Mouse (Mus musculus): Measurements from ENCODE around the gene Cd160.

Cd160 gene

GRCm38 (mm10) chr3:96828308-96828864 is 765 bp downstream of the Cd160 start:
- DNase-seq (ENCODE audit: low read depth, low spot score), result no peak

- no peak for DNase-seq (ENCODE audit: low read depth, low spot score)
These were observed 3.9 kb downstream of the Cd160 start for GRCm38 (mm10) chr3:96825261-96825660.

GRCm38 (mm10) chr3:96824614-96825013 is 4.5 kb downstream of the Cd160 start:
- no peak for DNase-seq (ENCODE audit: low read depth, low spot score)

- DNase-seq (ENCODE audit: low read depth, low spot score), result no peak
These were observed 5.5 kb downstream of the Cd160 start for GRCm38 (mm10) chr3:96823701-96824100.

- no peak for DNase-seq (ENCODE audit: low read depth, low spot score)
These were observed 7.6 kb downstream of the Cd160 start for GRCm38 (mm10) chr3:96821581-96821980.

- no peak for DNase-seq (ENCODE audit: low read depth, low spot score)
These were observed 8.8 kb downstream of the Cd160 start for GRCm38 (mm10) chr3:96820116-96820915.

- no peak for DNase-seq (ENCODE audit: low read depth, low spot score)
These were observed 14.8 kb downstream of the Cd160 start for GRCm38 (mm10) chr3:96814342-96814741.

GRCm38 (mm10) chr3:96813591-96814244 is 15.4 kb downstream of the Cd160 start:
- DNase-seq (ENCODE audit: low read depth, low spot score), result no peak

GRCm38 (mm10) chr3:96813106-96813505 is 16.0 kb downstream of the Cd160 start:
- peak; percentile 51 for DNase-seq (ENCODE audit: low read depth, low spot score)

GRCm38 (mm10) chr3:96812395-96813091 is 16.6 kb downstream of the Cd160 start:
- DNase-seq (ENCODE audit: low read depth, low spot score), result peak; percentile 87

- DNase-seq (ENCODE audit: low read depth, low spot score), result no peak
These were observed 17.9 kb downstream of the Cd160 start for GRCm38 (mm10) chr3:96811232-96811631.

GRCm38 (mm10) chr3:96808651-96809050 is 20.5 kb downstream of the Cd160 start:
- no peak for DNase-seq (ENCODE audit: low read depth, low spot score)

GRCm38 (mm10) chr3:96808136-96808535 is 21.0 kb downstream of the Cd160 start:
- peak; percentile 10 for DNase-seq (ENCODE audit: low read depth, low spot score)

GRCm38 (mm10) chr3:96802214-96802613 is 26.9 kb downstream of the Cd160 start:
- DNase-seq (ENCODE audit: low read depth, low spot score), result no peak

- no peak for DNase-seq (ENCODE audit: low read depth, low spot score)
These were observed 28.9 kb downstream of the Cd160 start for GRCm38 (mm10) chr3:96800254-96800653.

GRCm38 (mm10) chr3:96788506-96788905 is 40.6 kb downstream of the Cd160 start:
- no peak for DNase-seq (ENCODE audit: low read depth, low spot score)

GRCm38 (mm10) chr3:96787784-96788183 is 41.4 kb downstream of the Cd160 start:
- DNase-seq (ENCODE audit: low read depth, low spot score), result peak; percentile 24

- DNase-seq (ENCODE audit: low read depth, low spot score), result no peak
These were observed 46.9 kb downstream of the Cd160 start for GRCm38 (mm10) chr3:96782236-96782635.

- DNase-seq (ENCODE audit: low read depth, low spot score), result no peak
These were observed 52.0 kb downstream of the Cd160 start for GRCm38 (mm10) chr3:96777120-96777519.

GRCm38 (mm10) chr3:96772949-96773348 is 56.2 kb downstream of the Cd160 start:
- no peak for DNase-seq (ENCODE audit: low read depth, low spot score)

GRCm38 (mm10) chr3:96769971-96770370 is 59.2 kb downstream of the Cd160 start:
- DNase-seq (ENCODE audit: low read depth, low spot score), result peak; percentile 49

GRCm38 (mm10) chr3:96764528-96764927 is 64.6 kb downstream of the Cd160 start:
- DNase-seq (ENCODE audit: low read depth, low spot score), result peak; percentile 50

Data from A20 (cell line).